Comparison of ENCODE assay signal across 8 mouse cellular contexts in genomic region chr5:92674859-92675573, GRCm38 (mm10). TPM values are rescaled to one million over a fixed set of nuclear protein-coding genes. Genes with fewer than 3 reads are reported as not detected.
DNase-seq lines count a peak whose midpoint lies in the region; ATAC-seq and TF ChIP-seq lines count a peak whose summit lies in the region.

Gene Ccdc158 (minus strand): TSS chr5:92675271.

- H3K27me3 ChIP-seq in Patski = no peaks in the 10 kb centered on the region
- H3K27me3 ChIP-seq in hindbrain, embryonic 16.5 days (replicated peaks; ENCODE audit: control insufficient read depth, insufficient read depth, low read length) = no peaks in the 10 kb centered on the region

- H3K4me3 ChIP-seq in hindbrain, embryonic 16.5 days (ENCODE audit: low read length) = peak within 1 kb of the TSS; percentile 47
- H3K4me3 ChIP-seq in left cerebral cortex, adult 2 months = peak within 1 kb of the TSS; percentile 37

- peaks cover 7% of the 10 kb centered on the region for H3K4me1 ChIP-seq in hindbrain, embryonic 16.5 days (ENCODE audit: control insufficient read depth, insufficient read depth, low read depth, low read length)

- intact Hi-C loops in left cerebral cortex, adult 2 months (cut with DNase I) = loop anchor here (5.0 to 10.0 kb wide), 4 partner anchors 277 to 652 kb away; no protein-coding TSS in a partner anchor

- CTCF ChIA-PET in Patski (lab: Charles Lee) = interaction anchor here (1.0 kb wide), 1 partner anchor 53 kb away, joined by 4 read pairs; no protein-coding TSS in a partner anchor

- DNase-seq in Patski (ENCODE audit: low read depth, low spot score) = no peak
- DNase-seq in cerebellum, postnatal 25 days = peak; percentile 15 to 56
- DNase-seq in gastrocnemius, adult 18-20 months (ENCODE audit: low spot score) = peak; percentile 45
- DNase-seq in left cerebral cortex, adult 2 months (ENCODE audit: extremely low spot score in 1 of 2, low spot score in 2 of 2) = peak; percentile 53 to 62
- peak; percentile 56 for DNase-seq in retina, postnatal 7 days (ENCODE audit: low read depth, low spot score)
- DNase-seq in thymus, postnatal 36 days = peak; percentile 57 to 74

- no peak within 1 kb of the TSS for H3K27ac ChIP-seq in hindbrain, embryonic 16.5 days (ENCODE audit: low read depth, low read length)
- H3K27ac ChIP-seq in left cerebral cortex, adult 2 months = no peak within 1 kb of the TSS

- no peaks in the 10 kb centered on the region for H3K36me3 ChIP-seq in hindbrain, embryonic 16.5 days (ENCODE audit: control insufficient read depth, insufficient read depth, low read length)

- no peaks in the 10 kb centered on the region for H3K9me3 ChIP-seq in hindbrain, embryonic 16.5 days (ENCODE audit: control insufficient read depth, low read length)

- WGBS in hindbrain, embryonic 16.5 days = 11% methylated on average over 46 of the region's 55 CpGs

- POLR2A ChIA-PET in Patski (lab: Charles Lee) = interaction anchor here (0.5 kb wide), 1 partner anchor 68 kb away, joined by 3 read pairs; no protein-coding TSS in a partner anchor

- peak; percentile 58 for ATAC-seq in Patski
- peak; percentile 95 for ATAC-seq in hindbrain, embryonic 16.5 days
- peak; percentile 84 for ATAC-seq in megakaryocyte, adult 5-6 weeks (ENCODE audit: poor library complexity, severe bottlenecking)

- peak within 1 kb of the TSS; percentile 62 for H3K9ac ChIP-seq in hindbrain, embryonic 16.5 days (ENCODE audit: low read depth, low read length)

- in situ Hi-C loops in Patski (cut with MboI; ENCODE audit: low pct_unique_long_range_greater_than_20kb) = loop anchor here (10.0 kb wide), 1 partner anchor 420 kb away; the partner anchor contains the start of gene Sept11

- TF ChIP-seq CTCF in Patski (IDR thresholded peaks at IDR 0.05) = no peak
- no peak for TF ChIP-seq CTCF in left cerebral cortex, adult 2 months (IDR thresholded peaks at IDR 0.05)

- H3K4me2 ChIP-seq in hindbrain, embryonic 16.5 days (ENCODE audit: low read length) = peak within 1 kb of the TSS; percentile 87

RNA-seq across cellular contexts. Expression of gene Ccdc158, which starts in this region (rescaled TPM):
- polyA plus RNA-seq in Patski (2021) = 8.0 TPM
- 1 to 10 TPM in 1 of 2 experiments, under 1 TPM in 1; 0.43 to 1.2 TPM for total RNA-seq in gastrocnemius, adult 18-20 months (2021)
- 0.50 and 0.51 TPM in 2 replicates for polyA plus RNA-seq in hindbrain, embryonic 16.5 days (2015; fragmentation: Nextera tagmentation; extraction: Ambion mirVana)
- under 1 TPM; 0.36 to 0.54 TPM for total RNA-seq in left cerebral cortex, adult 2 months (2021)
- 0.18 and 1.2 TPM in 2 replicates for total RNA-seq in megakaryocyte, adult 5-6 weeks (2015)
- total RNA-seq in megakaryocyte, adult 5-6 weeks (2017) = 0.62 and 0.69 TPM in 2 replicates

Comparison
In these comparisons a context has a peak if more than half of its experiments do, and no peak if none do; other contexts are left out.
1. Peak in ATAC-seq, H3K4me3 ChIP-seq, H3K9ac ChIP-seq and H3K4me2 ChIP-seq in hindbrain, embryonic 16.5 days; RNA of the gene not detected or under 1 TPM.
2. Peak in DNase-seq and H3K4me3 ChIP-seq in left cerebral cortex, adult 2 months; RNA of the gene not detected or under 1 TPM.